Mouse (Mus musculus) cerebellum, postnatal 36 days (tissue): ENCODE measurements around the gene Brd9.
"Not testable (repeated sequence)": the region's sequence is repeated elsewhere in the genome, so short reads cannot be mapped to it uniquely, and the experiment has no call there.

Experiments
- DNase-seq, 2 experiments: peaks; one replicate each; pipeline ENCODE4 v3.0.0; 2021 to 2022; ENCODE audit warnings: mixed read lengths in 2 of 2

Brd9 gene

DNA sequence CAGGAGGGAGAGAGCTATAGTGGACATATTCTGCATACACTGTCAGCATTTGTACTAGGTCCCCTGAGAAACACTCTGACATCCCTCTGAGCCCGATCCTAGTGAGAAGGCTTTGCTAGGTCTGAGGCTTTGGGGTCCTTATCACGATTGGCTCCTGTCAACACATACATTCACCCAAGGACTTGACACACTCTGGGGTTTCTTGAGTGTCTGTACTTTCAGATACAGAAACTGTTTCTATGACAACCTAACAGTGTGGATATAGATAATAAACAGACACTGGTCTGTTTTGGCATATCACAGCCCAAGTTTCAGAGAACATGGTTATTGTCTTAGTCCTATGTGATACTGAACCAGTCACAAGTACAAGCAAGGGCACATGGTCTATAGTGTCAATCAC, 53.1 kb downstream of the Brd9 start:
- DNase-seq: no peak

- no peak for DNase-seq
Observed at GRCm38 (mm10) chr13:73991267-73991666, 53.7 kb downstream of the Brd9 start.

GRCm38 (mm10) chr13:73996456-73996855, 58.8 kb downstream of the Brd9 start:
- DNase-seq: no peak

- DNase-seq: no peak
Observed at GRCm38 (mm10) chr13:74000519-74000918, 62.9 kb downstream of the Brd9 start.

GRCm38 (mm10) chr13:74000961-74001360, 63.4 kb downstream of the Brd9 start:
- DNase-seq: no peak

DNA sequence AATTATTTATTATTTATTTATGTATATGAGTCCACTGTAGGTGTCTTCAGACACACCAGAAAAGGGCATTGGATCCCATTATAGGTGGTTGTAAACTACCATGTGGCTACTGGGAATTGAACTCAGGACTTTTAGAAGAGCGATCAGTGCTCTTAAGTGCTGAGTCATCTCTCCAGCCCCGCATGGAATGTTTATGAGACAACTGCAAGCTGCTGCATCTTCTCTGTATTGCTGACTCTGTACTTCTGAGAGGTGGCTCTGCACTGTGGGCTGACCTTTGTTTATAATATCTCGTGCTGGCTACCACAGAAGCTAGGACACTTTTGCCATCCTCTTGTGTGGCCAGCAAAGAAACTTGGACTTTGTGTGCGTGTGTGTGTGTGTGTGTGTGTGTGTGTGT, 63.9 kb downstream of the Brd9 start:
- no peak for DNase-seq

- DNase-seq: not testable (repeated sequence)
Observed at GRCm38 (mm10) chr13:74006881-74007280, 69.3 kb downstream of the Brd9 start.

GRCm38 (mm10) chr13:74008216-74008615, 70.6 kb downstream of the Brd9 start:
- not testable (repeated sequence) for DNase-seq

DNA sequence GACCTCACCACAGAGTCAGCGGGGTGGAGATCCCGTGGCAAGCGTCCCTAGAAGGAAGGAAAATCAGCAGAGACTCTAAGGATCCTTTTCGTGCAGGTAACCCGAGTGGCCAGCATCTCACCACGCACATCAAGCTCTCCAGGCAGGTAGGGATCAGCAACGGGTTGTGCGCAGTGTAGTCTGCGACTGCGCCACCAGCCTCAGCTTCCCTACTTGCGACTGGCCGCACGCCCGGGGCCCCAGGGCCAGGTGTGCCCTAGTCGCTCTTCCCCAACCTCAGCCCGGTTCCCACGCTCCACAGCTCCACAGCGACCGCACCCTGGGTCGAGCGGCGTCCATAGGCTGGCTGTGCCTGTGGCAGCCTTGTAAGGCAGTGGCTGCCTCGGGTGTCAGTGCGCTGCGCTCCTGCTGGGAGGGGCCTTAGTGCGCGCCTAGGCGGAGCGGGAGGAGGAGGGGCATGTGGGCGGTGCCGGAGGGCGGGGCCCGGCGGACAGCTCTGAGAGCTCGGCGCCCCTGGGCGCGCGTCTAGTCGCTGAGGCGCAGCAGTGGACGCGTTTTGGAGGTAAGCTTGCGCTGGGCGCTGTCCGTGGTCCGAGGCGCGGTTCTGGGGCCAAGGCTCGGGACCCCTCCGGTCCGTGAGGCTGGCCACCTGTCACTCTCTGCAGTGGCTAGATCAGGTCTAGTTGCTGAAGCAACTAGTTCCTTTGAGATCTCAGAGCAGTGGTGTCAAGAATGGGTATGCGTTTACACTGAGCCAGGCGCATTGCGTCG, 71.5 kb downstream of the Brd9 start, which contains the start of gene Tppp:
Gene Tppp (plus strand): TSS at position 460 of the 771 bp plus-strand sequence.
- DNase-seq: peak; percentile 89 to 94

- peak; percentile 79 to 82 for DNase-seq
Observed at GRCm38 (mm10) chr13:74009791-74010614, 72.4 kb downstream of the Brd9 start.
